Mouse (Mus musculus) G1E (cell line): ENCODE measurements at regions not wholly inside any gene's neighbourhood (a gene's known extent, or its start where the extent isn't known, plus 50 kb on each side); places are given as distances from the start of the nearest gene placed in this dataset.

ENCODE experiments used
- ATAC-seq: 2 replicates; pipeline ENCODE4 v1.8.0; 2016; ENCODE audit warnings: mild to moderate bottlenecking; ENCODE audit not compliant: insufficient number of reproducible peaks, poor library complexity, low FRiP score, severe bottlenecking; ENCODE audit errors: extremely low read depth
- DNase-seq: peaks from one replicate; pipeline ENCODE4 v3.0.0; 2012; ENCODE audit warnings: low spot score
- H3K27me3 ChIP-seq: 2 replicates; pipeline ENCODE4 v1.6.1; 2012; ENCODE audit warnings: mild to moderate bottlenecking, low read length, inconsistent platforms; ENCODE audit not compliant: insufficient read depth
- H3K36me3 ChIP-seq: replicated peaks from 2 replicates; pipeline ENCODE3; 2012; ENCODE audit warnings: mild to moderate bottlenecking, inconsistent platforms
- H3K4me1 ChIP-seq: 2 replicates; pipeline ENCODE4 v1.6.1; 2012; ENCODE audit warnings: low read depth, low read length, inconsistent platforms, mixed read lengths; ENCODE audit not compliant: insufficient read depth
- H3K4me3 ChIP-seq: 2 replicates; pipeline ENCODE4 v1.5.1; 2012; ENCODE audit warnings: low read depth, mild to moderate bottlenecking, inconsistent platforms, low read length, moderate library complexity, mixed read lengths
- H3K9me3 ChIP-seq: replicated peaks from 2 replicates; pipeline ENCODE4 v1.6.1; 2012; ENCODE audit warnings: inconsistent platforms
- CTCF ChIP-seq: IDR thresholded peaks from 2 replicates; pipeline ENCODE4 v1.5.1; 2012; ENCODE audit warnings: low read depth, low read length, inconsistent platforms, mixed read lengths
- GATA1 ChIP-seq: IDR thresholded peaks from 2 replicates; pipeline ENCODE4 v1.6.1; 2012; ENCODE audit warnings: borderline replicate concordance, low read length, inconsistent platforms, mixed read lengths
- GATA2 ChIP-seq: IDR thresholded peaks from 2 replicates; pipeline ENCODE4 v1.6.1; 2012; ENCODE audit warnings: low read depth, low read length, inconsistent platforms, borderline replicate concordance
- POLR2AphosphoS5 ChIP-seq: IDR thresholded peaks from 2 replicates; pipeline ENCODE4 v1.6.1; 2012; ENCODE audit warnings: low read depth, low read length, inconsistent platforms; ENCODE audit not compliant: insufficient replicate concordance
- TAL1 ChIP-seq: conservative IDR thresholded peaks from 2 replicates; pipeline ENCODE4 v1.6.1; 2012; ENCODE audit warnings: low read depth, low read length, inconsistent platforms, mixed read lengths

GRCm38 (mm10) chr1:127045711-127046420 is 158.9 kb upstream of the Mgat5 start:
- ATAC-seq (no peak), DNase-seq (no peak)

GRCm38 (mm10) chr1:127034748-127035147 is 170.1 kb upstream of the Mgat5 start:
- no peaks in the 10 kb centered on the region for H3K36me3 ChIP-seq
- DNase-seq (no peak), ATAC-seq (no peak)
- no peaks in the 10 kb centered on the region for H3K27me3 ChIP-seq
- peaks cover 40% of the 10 kb centered on the region for H3K9me3 ChIP-seq
- H3K4me3 ChIP-seq: no peak overlapping the region
- TF ChIP-seq TAL1 (no peak), CTCF (no peak), GATA2 (no peak), GATA1 (no peak), POLR2AphosphoS5 (no peak)
- no peaks in the 10 kb centered on the region for H3K4me1 ChIP-seq

More at GRCm38 (mm10) chr1:127045711-127046420, 158.9 kb upstream of the Mgat5 start:
- H3K36me3 ChIP-seq: no peaks in the 10 kb centered on the region
- no peak overlapping the region for H3K4me3 ChIP-seq
- H3K27me3 ChIP-seq: no peaks in the 10 kb centered on the region
- no peaks in the 10 kb centered on the region for H3K4me1 ChIP-seq
- TF ChIP-seq GATA2 (no peak), CTCF (no peak), POLR2AphosphoS5 (no peak), TAL1 (no peak), GATA1 (no peak)
- H3K9me3 ChIP-seq: peaks cover 39% of the 10 kb centered on the region

GRCm38 (mm10) chr1:127031563-127031962 is 173.3 kb upstream of the Mgat5 start:
- TF ChIP-seq TAL1 (no peak), GATA2 (no peak), POLR2AphosphoS5 (no peak), CTCF (no peak), GATA1 (no peak)
- no peak for DNase-seq
- ATAC-seq: no peak
- no peak overlapping the region for H3K4me3 ChIP-seq
- no peaks in the 10 kb centered on the region for H3K36me3 ChIP-seq
- no peaks in the 10 kb centered on the region for H3K27me3 ChIP-seq
- H3K4me1 ChIP-seq: no peaks in the 10 kb centered on the region
- H3K9me3 ChIP-seq: peaks cover 41% of the 10 kb centered on the region

- Histone ChIP-seq H3K27me3 (no peaks in the 10 kb centered on the region), H3K36me3 (no peaks in the 10 kb centered on the region), H3K4me1 (no peaks in the 10 kb centered on the region), H3K9me3 (peaks cover 32% of the 10 kb centered on the region), H3K4me3 (no peak overlapping the region)
- DNase-seq: no peak
- TF ChIP-seq TAL1: no peak
- TF ChIP-seq CTCF: no peak
- no peak for TF ChIP-seq GATA1
- no peak for TF ChIP-seq GATA2
- no peak for TF ChIP-seq POLR2AphosphoS5
- ATAC-seq: no peak
Observed at GRCm38 (mm10) chr1:127028872-127029497, 175.8 kb upstream of the Mgat5 start.

GRCm38 (mm10) chr1:127023100-127023499 is 181.7 kb upstream of the Mgat5 start:
- no peak overlapping the region for H3K4me3 ChIP-seq
- TF ChIP-seq GATA2 (no peak), GATA1 (no peak), CTCF (no peak), TAL1 (no peak), POLR2AphosphoS5 (no peak)
- no peak for DNase-seq
- H3K4me1 ChIP-seq: no peaks in the 10 kb centered on the region
- no peaks in the 10 kb centered on the region for H3K27me3 ChIP-seq
- no peaks in the 10 kb centered on the region for H3K36me3 ChIP-seq
- peaks cover 24% of the 10 kb centered on the region for H3K9me3 ChIP-seq
- no peak for ATAC-seq

GRCm38 (mm10) chr1:127017698-127018097 is 187.1 kb upstream of the Nckap5 start:
- no peak for TF ChIP-seq POLR2AphosphoS5
- no peak for TF ChIP-seq TAL1
- TF ChIP-seq CTCF: no peak
- no peak for TF ChIP-seq GATA2
- TF ChIP-seq GATA1: no peak
- Histone ChIP-seq H3K36me3 (no peaks in the 10 kb centered on the region), H3K4me3 (no peak overlapping the region), H3K27me3 (no peaks in the 10 kb centered on the region), H3K4me1 (no peaks in the 10 kb centered on the region), H3K9me3 (peaks cover 47% of the 10 kb centered on the region)
- DNase-seq: no peak
- no peak for ATAC-seq
